Mouse (Mus musculus) liver, embryonic 14.5 days (tissue): Measurements from ENCODE around the gene Gclc.

ENCODE experiments used
- CTCF ChIP-seq: IDR thresholded peaks from 2 replicates; pipeline ENCODE4 v1.5.1; 2016; ENCODE audit warnings: antibody characterized with exemption, low read depth, control low read depth
- EP300 ChIP-seq: IDR thresholded peaks from 2 replicates; pipeline ENCODE4 v1.6.1; 2016; ENCODE audit warnings: antibody characterized with exemption, low read depth

DNA sequence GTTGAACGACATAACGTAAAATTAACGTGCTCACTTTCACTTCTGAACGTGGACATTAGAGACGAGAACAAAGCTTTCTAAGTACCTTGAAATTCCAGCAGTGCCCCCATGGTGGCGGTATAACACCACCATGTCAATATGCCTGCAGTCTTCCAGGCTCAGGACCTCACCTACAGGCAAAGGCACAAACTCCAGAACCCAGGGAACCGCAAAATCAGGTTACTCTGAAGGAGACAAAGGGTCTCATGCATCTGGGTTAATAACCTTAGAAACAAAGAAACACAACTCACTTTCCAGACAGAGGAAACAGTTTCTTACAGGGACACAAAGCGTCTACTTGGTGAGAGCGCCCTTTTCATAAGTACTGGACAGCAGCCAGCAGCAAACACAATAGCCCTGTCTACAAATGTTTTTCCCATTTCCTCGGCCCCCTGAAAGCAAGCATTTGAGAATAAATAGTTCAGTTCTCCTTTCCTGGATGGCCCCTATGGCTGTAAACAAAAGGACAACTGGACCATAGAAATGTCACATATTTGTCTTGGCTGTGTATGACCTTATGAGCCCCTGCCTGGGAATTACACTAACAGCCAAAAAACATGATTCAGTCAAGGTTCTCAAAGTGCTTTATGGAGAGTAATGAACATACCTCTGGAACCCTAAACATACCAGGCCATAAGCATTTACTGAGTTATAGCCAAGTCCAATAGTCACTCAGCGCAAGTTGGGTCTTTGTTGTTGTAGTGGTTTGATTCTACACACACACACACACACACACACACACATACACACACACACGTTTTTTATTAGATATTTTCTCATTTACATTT lies 52.7 kb downstream of the Gclc start:
- TF ChIP-seq CTCF (peak; percentile 90), EP300 (no peak)
